Mouse (Mus musculus) cerebellum, postnatal 14 days (tissue): ENCODE measurements at regions not wholly inside any gene's neighbourhood (a gene's known extent, or its start where the extent isn't known, plus 50 kb on each side); places are given as distances from the start of the nearest gene placed in this dataset.

ENCODE experiments used
- DNase-seq, 2 experiments: peaks; one replicate each; pipeline ENCODE4 v3.0.0; 2021; ENCODE audit warnings: mixed read lengths in 2 of 2

GRCm38 (mm10) chr10:38458975-38459374 is 362.6 kb downstream of the Rfpl4b start:
- DNase-seq: no peak

GRCm38 (mm10) chr10:38458424-38458823 is 363.2 kb downstream of the Rfpl4b start:
- no peak for DNase-seq

GRCm38 (mm10) chr10:38456786-38457185 is 364.8 kb downstream of the Rfpl4b start:
- no peak for DNase-seq

GRCm38 (mm10) chr10:38449263-38449662 is 372.3 kb downstream of the Rfpl4b start:
- no peak for DNase-seq

DNA sequence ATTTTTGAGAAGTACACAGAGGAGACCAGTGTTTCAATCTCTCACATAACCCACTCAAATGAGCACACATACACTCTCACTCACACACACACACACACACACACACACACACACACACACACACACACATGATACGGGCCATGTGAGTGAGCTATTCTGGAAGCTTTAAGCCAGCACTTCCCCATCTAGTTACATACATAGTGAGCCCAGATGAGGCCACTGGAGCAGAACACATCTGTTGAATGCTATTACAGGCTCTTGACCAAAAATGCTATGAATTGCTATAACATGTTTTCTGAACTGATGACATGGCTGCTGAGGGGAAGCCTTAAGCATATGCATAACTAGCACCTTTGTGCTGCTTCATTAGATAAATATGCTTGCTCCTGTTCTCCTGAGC is 373.9 kb downstream of the Rfpl4b start:
- no peak for DNase-seq

- no peak for DNase-seq
These were observed 374.3 kb downstream of the Rfpl4b start for GRCm38 (mm10) chr10:38447256-38447655.

DNA sequence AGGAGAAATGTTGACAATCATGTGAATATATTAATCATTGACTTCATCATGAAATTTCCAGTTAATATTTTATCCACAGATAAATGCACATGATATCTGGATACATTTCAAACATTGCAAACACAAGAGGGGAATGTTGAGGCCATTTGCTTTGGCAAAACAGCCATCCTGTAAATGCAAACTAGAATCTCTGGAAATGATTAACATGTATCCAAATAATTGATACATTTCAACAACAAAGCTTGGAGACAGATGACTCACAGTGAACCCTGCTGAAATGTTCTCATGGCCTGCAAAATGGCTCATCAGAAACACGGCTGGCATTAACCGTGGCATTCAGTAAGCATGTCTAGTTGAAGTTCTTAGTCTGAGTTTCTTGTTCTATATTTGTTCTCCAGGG is 382.3 kb downstream of the Rfpl4b start:
- no peak for DNase-seq

GRCm38 (mm10) chr10:38436907-38437306 is 384.7 kb downstream of the Rfpl4b start:
- no peak for DNase-seq

DNA sequence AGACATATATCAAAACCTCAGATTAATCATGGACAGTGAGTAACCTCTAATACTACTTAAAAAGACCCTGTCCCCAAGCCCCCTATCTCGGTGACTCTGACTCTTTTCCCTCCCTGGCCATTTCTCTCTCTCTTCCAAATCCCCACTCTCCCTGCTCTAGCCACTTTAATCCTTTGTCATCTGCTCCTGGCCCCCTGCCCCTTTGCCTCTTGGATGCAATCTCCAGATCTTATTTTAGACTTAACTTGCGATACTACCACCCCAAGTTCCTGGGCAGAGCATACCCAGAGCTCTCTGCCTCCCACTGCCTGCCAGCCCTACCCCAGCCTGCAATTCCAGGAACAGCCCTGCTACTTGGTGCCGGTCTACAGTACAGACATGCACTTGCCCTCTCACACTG is 400.0 kb downstream of the Rfpl4b start:
- DNase-seq: peak; percentile 57 to 67

DNA sequence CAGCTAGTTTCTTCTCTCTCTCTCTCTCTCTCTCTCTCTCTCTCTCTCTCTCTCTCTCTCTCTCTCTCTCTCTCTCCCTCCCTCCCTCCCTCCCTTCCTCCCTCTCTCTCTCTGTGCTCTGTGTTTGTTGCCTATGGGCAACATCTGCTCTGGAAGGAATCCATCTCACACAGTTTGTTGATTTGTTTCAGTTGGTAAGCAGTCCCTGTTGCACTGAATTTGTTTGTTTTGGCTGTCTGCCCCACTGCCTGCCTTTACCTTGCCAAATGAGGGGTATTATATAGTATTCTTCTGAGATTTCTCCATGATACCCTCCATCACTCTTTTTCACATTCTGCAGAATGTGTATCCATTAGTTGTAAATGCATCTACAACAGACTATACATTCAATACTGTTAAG is 401.8 kb downstream of the Rfpl4b start:
- no peak for DNase-seq

DNA sequence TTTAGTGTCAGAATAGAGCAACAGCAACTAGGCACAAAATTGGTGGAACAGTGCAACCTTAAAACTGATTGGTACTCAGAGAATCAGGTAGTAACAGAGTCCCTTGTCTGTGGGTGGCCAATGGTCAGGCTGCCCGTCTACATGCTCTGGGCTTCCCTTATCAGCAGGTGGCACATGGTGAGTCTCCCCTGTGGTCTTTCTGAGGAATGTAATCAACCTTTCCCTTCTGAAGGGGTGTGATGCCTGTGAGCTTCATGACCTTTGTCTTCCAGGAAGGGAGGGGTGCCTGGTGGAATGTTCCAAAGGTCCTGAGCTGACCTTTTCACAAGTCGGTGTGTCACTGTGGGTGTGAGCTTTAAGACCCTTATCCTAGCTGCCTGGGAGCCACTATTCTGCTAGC is 438.4 kb downstream of the Rfpl4b start:
- DNase-seq: no peak

DNA sequence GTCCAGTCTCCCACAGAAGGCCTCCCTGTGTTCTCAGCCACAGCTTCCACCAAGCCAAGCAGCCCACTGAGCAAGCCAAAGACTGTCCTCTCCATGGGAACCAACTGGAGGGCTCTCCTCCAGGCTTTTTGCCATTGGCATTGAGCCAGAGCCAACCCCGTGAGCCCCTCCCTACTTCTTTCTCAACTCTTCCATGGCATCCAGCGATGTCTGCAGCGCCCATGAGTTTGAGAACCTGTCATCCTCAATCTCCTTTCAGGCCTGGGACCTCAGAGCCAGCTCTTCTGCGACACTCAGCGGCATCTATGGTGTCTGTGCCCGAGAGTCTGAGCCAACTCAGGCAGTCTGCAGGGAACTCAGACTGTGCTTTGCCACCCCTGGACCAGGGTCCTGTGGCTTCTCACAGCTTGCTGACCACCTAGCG is 439.7 kb downstream of the Rfpl4b start:
- DNase-seq: peak; percentile 66 to 74

- DNase-seq: peak in 1 of 2 experiments; percentile 17
These were observed 441.2 kb downstream of the Rfpl4b start for GRCm38 (mm10) chr10:38380388-38380787.

DNA sequence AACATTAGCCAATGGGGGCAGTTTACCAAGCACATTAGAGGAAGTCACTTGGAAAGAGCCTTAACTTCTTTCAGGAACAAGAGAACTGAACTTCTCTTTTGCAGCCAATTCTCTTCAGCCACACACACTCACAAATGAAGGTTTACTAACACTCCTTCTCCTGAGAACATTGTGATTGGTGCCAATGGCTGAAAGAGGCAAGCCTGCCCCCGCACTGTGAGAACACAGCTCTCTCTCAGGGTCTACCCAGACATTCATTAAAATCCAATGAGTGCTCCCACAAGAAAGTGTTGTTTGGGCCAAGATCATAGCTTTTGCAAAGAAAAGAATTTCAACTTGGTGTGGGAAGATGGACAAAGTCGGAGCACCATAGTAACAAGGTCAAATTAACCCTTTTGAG is 454.8 kb downstream of the Rfpl4b start:
- no peak for DNase-seq

- DNase-seq: peak; percentile 20 to 59
These were observed 456.7 kb downstream of the Rfpl4b start for GRCm38 (mm10) chr10:38364876-38365275.

DNA sequence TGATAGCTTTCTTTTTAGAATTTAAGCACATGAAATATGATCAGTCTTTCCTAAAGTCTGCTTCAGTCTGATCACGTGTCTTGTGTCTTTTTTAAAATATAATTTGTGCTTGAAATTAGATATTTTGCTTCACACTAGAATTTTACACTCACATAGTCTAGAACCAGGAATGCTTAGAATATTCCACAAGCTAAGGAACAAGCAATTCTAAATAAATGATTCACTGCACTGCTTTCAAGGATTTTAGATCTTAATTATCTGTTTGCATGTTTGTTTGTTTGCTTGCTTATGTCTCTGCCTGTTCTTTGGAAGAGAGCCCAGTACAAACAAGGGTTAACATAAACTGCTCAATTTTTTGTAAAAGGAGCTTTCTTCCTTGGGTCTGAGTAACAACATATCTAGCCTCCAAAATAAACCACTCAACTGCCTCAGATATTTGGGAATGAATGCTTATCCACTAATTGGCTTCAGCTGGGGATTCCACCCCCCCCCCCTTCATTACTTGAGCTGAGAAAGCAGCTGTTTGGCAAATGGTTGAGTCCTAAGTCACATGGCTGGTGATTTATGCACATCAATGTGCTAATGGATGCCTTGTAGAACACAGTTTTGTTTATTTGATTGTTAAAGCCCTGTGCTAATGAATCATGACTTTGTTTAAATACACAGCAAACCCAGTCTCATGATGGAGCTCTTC is 463.9 kb downstream of the Rfpl4b start:
- no peak for DNase-seq

DNA sequence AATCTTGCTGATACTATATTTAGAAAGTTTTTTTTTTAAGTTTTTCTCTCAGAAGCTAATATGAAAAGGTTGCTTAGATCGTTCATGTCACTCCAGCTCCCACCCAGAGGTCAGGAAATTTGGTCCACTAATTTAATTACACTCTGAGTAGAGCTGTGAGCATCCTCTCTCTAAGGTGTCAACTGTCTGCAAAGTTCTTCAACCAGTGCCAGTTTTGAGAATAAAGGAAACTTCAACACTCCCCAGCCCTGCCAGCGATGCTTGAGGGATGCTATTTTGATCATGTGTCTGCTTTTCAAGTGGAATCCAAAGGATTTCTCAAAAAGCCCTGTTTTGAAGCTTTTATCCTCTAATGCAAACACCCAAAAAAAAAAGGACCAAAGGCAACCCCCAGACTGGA is 467.6 kb downstream of the Rfpl4b start:
- DNase-seq: no peak

DNA sequence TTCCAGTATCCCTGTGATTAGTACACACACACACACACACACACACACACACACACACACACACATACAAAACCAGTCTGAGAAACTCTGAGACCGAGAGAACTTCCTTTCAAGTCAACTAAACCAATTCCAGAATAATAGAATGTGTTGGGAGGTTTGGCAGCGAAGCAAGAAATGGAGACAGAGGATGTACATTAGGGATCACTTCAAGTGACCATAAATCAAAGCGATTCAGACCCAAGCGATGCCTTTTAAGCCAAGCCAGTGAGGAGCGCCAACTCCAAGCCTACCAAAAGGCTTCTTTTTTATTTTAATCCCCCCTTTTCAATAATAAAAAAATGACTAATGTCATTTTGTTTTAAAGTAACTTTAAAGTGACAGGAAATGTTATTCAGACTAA is 468.1 kb downstream of the Rfpl4b start:
- DNase-seq: no peak

- peak; percentile 4 to 9 for DNase-seq
These were observed 474.6 kb downstream of the Rfpl4b start for GRCm38 (mm10) chr10:38347029-38347428.

DNA sequence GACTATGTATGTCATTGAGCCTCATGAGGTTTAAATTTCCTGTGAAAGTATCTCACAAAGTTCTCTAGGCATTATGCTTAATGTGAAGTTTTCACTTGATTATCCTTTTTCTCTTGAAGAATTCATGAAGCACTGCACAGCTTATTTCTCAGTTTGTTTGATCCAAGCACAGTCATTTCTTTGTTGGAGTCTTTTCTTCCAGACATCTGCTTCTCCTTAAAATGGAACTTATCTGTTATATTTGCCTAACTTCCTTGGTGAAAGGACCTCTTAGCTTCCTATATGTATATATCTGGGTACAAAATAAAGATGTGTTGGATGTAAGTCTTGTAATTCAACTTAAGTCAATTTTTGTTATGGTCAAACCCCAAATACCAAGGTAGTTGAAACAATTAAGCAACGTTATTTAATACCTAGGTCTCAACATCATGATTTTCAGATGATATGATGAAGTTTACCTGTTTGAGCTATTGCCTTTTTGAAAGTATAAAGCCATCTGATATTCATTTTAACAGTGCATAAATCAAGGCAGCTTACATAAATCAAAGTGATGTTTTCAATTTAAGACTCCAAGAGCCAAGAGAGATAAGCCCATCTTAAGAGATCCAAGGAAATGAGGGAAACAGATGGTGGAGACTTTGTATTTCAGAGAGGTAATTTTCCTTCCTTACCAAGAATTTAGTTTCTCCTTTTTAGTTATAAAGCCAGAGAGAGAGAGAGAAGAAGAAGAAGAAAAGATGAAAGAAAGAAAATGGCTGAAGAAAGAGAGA is 481.0 kb downstream of the Rfpl4b start:
- DNase-seq: no peak

- DNase-seq: no peak
These were observed 512.7 kb downstream of the Rfpl4b start for GRCm38 (mm10) chr10:38308716-38309392.

GRCm38 (mm10) chr10:38295724-38296123 is 525.9 kb downstream of the Rfpl4b start:
- DNase-seq: no peak

DNA sequence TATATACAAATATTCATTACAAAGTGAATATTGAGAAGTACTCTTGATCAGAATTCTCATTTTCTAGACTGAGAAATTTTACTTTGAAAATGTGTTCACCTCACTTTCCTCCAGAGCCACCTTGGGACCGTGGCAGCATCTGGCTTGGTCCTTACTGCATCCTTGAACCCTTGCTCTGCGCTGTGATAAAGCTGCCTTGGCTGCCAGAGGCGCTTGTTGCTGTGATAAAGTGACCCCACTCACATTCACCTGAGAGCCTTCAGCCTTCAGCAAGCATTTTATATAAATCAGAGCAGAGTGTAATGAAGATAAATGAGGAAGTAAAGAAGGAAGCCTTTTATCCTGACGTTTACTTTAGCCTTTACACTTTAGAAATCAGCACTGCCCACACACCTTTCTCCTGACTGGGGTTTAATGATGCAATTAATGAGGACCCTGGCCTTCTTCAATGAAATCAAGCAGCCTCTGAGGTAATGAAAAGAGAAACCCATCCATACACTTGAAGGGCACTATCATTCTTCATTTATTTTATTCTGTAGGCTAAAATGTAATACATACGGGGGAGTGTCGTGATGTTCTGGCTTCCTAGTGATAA is 532.8 kb downstream of the Rfpl4b start:
- DNase-seq: no peak
